Mouse (Mus musculus): ENCODE results near the gene Myh15.
"Not testable (repeated sequence)": the region's sequence is repeated elsewhere in the genome, so short reads cannot be mapped to it uniquely, and the experiment has no call there.

Myh15 gene

GRCm38 (mm10) chr16:49243517-49243916 lies 186.2 kb downstream of the Myh15 start:
- not testable (repeated sequence) for ATAC-seq (ENCODE audit: insufficient number of reproducible peaks, low FRiP score, low TSS enrichment)

Measured in cerebellum, adult (tissue).